Mouse (Mus musculus): ENCODE data around the gene Cxcr4.

Gene Cxcr4

DNA sequence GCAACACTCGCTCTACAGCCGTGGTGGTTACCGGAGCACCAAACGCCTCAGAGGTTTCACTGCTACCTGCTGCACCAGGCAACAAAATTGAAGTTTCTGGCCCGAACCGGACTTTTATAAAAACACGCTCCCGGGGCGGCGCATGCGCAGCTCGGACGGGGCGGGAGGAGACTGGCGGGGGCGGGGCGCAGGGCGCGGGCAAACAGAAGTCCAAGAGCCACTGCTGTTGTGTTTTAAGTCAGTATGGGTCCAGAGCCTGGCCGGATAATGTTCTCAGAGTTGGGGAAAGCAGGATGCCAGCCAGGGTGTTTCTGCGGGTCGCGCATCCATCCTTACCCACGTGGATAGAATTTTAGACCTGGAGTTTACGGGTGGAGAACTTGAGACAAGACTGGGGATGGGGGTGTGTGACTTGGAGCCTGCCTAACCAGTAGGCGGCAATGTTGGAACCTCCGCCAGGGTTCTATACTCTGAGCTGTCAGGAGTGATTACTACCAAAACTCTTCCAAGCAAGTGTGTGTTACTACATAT is at the start of gene Cxcr4:
Gene Cxcr4 (minus strand): TSS at position 83 of the 531 bp plus-strand sequence.
- in situ Hi-C loops (cut with MseI, MboI), result loop anchor here in 1 of 2 experiments (5.0 kb wide), 1 partner anchor 230 kb away; no protein-coding TSS in a partner anchor

GRCm38 (mm10) chr1:128639707-128640107 is 47.6 kb upstream of the Cxcr4 start:
- in situ Hi-C loops (cut with MseI, MboI), result no loop called here

DNA sequence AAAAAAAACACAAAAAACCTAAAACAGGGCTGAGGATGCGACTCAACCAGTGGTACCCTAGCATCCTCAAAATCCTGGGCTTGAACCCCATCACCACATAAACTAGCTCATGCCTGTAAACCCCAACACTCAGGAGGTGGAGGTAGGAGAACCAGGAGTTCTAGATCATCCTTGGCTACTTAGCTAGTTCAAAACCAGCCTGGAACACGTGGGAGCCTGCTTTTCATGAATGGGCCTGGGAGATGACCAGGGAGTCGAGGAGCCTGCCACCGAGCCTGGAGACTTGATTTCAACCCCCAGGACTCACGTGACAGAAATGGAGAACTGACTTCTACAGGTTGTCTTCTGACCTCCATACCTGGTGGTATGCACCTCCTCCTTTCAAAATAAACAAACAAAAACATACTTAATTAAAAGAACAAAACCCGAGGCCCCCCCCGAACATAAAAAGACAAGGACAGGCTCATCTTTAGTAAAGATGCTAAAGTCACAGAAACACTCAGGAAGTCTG is 45.2 kb upstream of the Cxcr4 start:
- in situ Hi-C loops (cut with MseI, MboI), result no loop called here

DNA sequence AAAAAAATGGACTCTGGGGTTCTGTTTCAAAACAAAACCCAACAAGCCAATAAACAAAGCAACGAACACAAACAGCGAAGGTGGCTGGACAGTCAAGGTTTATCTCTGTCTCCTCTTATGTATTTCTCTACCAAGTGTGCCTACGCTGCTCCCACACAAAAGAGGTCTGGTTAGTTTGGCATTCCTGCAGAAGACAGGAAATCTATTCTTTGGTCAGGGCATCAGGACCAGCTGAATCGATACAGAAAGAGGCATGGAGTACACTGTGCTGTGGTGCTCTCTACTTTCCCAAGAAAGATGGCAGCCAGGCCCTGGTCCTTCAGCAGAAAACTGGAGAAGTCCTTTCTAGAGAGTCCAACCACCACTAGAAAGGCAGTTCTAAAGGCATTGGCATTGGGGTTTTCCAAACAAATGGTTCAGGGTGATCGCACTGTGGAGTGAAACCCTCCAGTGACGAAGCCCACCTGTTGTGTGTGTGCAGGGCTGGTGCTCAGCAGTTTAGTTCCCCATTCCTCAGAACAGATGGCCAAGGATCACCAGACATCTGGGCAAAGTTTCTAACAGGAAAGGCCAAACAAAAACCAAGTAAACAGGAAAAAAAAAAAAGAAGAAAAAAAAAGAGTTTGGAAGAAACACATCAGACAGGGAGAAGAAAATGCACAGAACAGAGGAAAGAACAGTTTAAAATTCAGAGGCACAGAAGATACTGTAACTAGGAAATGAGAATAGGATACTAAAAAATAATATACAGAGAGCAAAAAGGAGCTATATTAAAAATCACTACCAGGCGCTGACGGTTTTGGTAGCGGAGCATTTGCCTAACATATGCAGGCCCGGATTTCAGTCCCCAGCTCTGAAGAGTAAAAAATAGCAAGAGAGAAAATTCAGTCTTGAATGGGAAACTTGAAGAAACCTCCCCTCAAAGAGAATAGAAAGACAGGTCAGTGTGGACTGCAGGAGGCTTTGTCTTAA is 44.5 kb upstream of the Cxcr4 start:
- in situ Hi-C loops (cut with MseI, MboI), result no loop called here

DNA sequence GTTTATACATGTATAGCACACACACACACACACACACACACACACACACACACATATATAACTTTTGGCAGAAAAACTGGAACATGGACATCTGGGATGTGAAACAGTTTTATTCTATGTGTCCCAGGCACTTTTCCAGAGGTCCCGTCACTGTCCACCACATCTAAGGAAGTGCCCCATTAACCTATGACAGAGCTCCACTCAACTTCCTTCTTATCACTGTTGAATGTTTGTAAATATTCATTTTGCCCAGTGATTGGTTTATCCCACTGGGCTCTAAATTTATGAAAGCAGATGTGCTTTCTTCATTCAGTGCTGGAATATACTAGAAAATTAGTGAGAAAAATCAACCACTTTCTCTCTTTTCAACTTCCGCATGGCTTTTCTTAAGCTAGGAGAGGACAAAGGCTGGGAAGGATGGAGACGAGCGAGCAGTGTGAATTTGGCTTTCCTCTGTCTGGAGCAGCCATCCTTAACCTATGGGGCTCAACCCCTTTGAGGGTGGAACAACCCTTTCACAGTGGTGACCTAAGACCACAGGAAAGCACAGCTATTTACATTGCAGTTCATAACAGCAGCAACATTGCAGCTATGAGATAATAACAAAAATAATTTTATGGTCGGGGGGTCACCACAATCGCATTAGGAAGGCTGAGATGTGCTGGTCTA is 41.8 kb upstream of the Cxcr4 start:
- in situ Hi-C loops (cut with MseI, MboI), result no loop called here

GRCm38 (mm10) chr1:128632522-128632921 is 40.4 kb upstream of the Cxcr4 start:
- in situ Hi-C loops (cut with MseI, MboI), result no loop called here

DNA sequence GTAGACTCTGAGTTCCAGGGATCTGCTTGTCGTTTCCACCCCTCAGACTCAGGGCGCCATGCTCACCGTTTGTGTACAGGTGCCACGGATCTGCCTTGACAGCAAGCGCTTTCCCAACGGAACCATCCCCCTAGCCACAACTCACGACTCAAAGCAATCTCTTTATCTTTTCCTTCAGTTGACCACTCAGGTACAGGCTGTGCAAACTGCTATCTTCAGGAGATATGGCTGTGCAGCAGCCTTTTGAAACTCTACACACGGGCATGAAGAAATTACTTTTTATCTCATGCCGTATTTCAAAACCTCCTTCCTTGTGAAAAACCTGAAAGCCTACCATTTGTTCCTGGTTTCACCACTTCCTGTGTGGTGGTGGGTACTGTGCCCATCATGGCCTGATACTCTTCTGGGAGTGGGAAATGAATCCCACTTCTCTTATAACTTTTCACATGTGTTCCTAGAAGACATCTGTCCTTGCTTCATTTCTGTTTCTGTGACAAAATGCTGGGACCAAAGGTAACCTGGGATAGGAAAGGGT is 34.1 kb upstream of the Cxcr4 start:
- in situ Hi-C loops (cut with MseI, MboI), result no loop called here

GRCm38 (mm10) chr1:128623594-128623887 is 31.4 kb upstream of the Cxcr4 start:
- in situ Hi-C loops (cut with MseI, MboI), result no loop called here

- in situ Hi-C loops (cut with MseI, MboI), result no loop called here
Measured at GRCm38 (mm10) chr1:128622867-128623593, 30.9 kb upstream of the Cxcr4 start.

- in situ Hi-C loops (cut with MseI, MboI), result no loop called here
Measured at GRCm38 (mm10) chr1:128617654-128618310, 25.7 kb upstream of the Cxcr4 start.

- in situ Hi-C loops (cut with MseI, MboI), result no loop called here
Measured at GRCm38 (mm10) chr1:128616586-128616985, 24.5 kb upstream of the Cxcr4 start.

DNA sequence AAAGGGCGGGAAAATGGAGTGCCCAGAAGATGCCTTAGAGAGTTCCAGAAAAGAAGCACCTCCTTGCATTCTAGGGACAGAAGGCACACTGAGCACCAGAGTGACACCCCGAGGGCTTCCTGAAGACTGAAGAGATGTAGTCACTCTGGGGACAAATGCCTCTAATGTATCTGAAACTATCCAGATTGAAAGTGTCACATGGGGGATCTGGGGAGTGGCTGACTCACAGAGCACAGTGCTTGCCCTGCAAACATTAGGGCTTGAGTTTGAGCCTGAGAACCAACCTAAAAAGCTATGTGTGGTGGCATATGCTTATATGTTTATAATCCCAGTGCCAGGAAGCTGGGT is 23.3 kb upstream of the Cxcr4 start:
- in situ Hi-C loops (cut with MseI, MboI), result no loop called here

DNA sequence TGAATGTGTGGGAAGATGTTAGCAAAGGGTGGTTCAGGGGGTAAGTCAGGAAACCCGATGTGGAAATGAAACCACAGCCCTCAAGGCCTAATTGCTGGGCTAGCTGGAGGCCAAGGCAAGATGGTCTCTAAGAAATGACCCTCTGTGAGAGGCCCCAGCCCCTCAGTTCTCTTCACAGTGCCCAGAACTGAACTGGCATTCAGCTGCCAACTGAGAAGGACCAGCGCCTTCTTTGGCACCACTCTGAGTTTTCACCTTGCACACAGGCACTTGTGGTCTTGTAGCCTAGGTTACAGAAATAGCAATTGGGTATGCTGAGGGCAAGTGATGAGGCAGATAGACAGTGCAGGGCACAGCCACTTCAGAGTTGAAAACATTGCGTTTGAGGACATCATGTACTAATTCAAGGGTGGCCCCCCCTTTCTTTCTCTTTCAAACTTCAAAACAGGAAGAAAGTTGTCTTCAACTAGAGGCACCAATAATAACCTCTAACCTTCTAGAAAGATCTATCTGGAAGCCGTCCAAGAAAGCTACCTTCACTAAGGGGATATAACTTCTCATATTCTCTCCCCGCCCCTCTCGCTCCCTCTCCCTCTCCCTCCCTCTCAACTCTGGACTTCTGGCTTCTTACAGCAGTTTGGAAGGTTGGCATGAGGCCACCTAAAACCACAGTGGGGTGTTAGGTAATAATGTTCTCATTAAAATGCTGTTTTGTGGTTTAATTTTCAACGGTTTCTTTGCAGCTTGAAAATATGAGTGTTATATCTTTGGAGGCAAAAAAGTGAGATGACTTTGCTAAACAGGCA is 22.8 kb upstream of the Cxcr4 start:
- in situ Hi-C loops (cut with MseI, MboI), result no loop called here

- in situ Hi-C loops (cut with MseI, MboI), result no loop called here
Measured at GRCm38 (mm10) chr1:128608119-128608518, 16.0 kb upstream of the Cxcr4 start.

- in situ Hi-C loops (cut with MseI, MboI), result no loop called here
Measured at GRCm38 (mm10) chr1:128607423-128607822, 15.3 kb upstream of the Cxcr4 start.

GRCm38 (mm10) chr1:128605794-128606193 is 13.7 kb upstream of the Cxcr4 start:
- in situ Hi-C loops (cut with MseI, MboI), result no loop called here

GRCm38 (mm10) chr1:128602688-128603385 is 10.7 kb upstream of the Cxcr4 start:
- in situ Hi-C loops (cut with MseI, MboI), result no loop called here

DNA sequence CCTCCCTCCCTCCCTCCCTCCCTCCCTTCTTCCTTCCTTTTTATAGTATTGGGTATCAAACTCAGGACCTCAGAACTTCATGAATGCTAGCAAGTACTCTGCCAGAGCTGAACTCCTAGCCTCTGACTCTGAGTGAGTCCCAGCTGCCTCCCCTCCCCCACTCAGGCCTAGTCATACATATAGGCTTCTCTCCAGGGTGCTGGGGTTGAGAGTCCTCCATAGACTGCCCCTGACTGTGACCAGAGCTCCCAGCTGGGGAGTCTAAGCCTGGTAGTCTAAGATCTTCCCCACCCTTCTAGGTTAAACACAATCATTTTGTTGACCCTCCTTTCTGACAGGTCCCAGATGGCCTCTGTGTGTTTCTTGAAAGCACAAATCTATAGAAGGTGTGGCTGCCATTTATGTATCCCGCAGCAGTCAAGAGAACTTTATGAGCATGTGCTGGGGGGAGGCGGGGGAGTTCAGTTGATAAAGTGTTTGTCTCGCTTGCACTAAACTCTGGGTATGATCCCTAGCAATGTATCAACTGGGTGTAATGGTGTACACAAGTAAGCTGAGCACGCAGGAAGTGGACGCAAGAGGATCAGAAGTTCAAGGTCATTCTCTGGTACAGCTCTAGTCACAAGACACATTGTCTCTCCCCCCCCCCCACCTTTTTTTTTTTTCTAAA is 10.1 kb upstream of the Cxcr4 start:
- in situ Hi-C loops (cut with MseI, MboI), result no loop called here

GRCm38 (mm10) chr1:128601307-128601706 is 9.2 kb upstream of the Cxcr4 start:
- in situ Hi-C loops (cut with MseI, MboI), result no loop called here
